Mouse (Mus musculus) left cerebral cortex, postnatal 10 days (tissue): ENCODE results near the gene Msantd2. TPM values are rescaled to one million over a fixed set of nuclear protein-coding genes. Genes with fewer than 3 reads are reported as not detected.

ENCODE experiments used
- DNase-seq, 2 experiments: peaks; one replicate each; pipeline ENCODE4 v3.0.0; 2021 to 2022; ENCODE audit warnings: low spot score in 2 of 2, mixed read lengths in 1 of 2; ENCODE audit errors: extremely low spot score in 1 of 2
- intact Hi-C: fragments of 180-260 bp; cut with DNase I; formaldehyde crosslinking; loops from one replicate; pipeline ENCODE4 v1.15.1; 2025
- total RNA-seq, 2 experiments: library from RNA; stranded (reverse); gene quantifications; 2 replicates each; pipeline ENCODE4 v1.2.3; 2021

Gene Msantd2
- total RNA-seq: 10 to 100 TPM; 21.8 to 24.6 TPM

GRCm38 (mm10) chr9:37488611-37489396 lies at the start of gene Msantd2:
Gene Msantd2 (plus strand): TSS chr9:37489319.
- DNase-seq: peak; percentile 82 to 96
- intact Hi-C loops: loop anchor here (5.0 kb wide), 1 partner anchor 43 kb away; no protein-coding TSS in a partner anchor

DNA sequence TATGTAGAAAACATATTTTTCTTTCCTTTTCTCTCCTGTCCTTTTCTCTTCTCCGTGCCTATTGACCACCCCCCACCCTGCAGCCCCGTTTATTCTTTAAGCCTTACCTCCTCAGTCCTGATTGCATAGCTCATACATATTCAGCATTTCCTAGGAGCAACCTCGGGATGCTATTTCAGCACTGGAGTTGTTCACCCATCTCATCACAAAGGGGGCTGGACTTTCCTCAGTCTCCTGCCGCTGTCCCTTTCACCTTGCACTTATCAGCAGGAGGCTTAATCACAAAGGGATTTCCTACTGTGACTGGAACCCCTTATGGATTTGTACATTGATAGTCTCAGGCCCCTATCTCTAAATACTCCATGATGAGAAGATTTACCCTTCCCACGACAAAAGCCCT lies 36.7 kb upstream of the Msantd2 start:
- no peak for DNase-seq
- intact Hi-C loops: loop anchor here (10.0 kb wide), 1 partner anchor 472 kb away; no protein-coding TSS in a partner anchor

DNA sequence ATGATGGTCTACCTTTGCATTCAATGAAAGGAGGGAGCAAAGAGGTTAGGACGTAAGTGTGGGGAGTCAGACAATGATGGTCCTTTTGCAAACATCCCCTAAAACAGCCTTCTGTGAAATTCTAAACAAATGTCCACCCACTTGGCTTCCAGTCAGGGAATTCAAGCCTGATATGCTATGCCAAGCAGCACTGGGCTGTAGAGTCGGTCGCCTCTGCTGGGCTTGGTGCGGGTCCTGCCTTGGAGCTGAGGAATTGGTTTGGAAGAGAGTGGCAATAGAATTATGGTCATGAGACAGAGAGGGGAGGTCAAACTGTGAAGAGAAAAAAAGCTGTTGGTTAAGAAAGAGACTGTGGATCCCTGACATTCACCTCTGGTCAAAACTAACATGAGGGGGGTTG lies 35.8 kb upstream of the Msantd2 start:
- no peak for DNase-seq
- intact Hi-C loops: loop anchor here (10.0 kb wide), 1 partner anchor 471 kb away; no protein-coding TSS in a partner anchor

GRCm38 (mm10) chr9:37454011-37454492 lies 35.1 kb upstream of the Msantd2 start:
- DNase-seq: no peak
- intact Hi-C loops: loop anchor here (10.0 kb wide), 1 partner anchor 471 kb away; no protein-coding TSS in a partner anchor

GRCm38 (mm10) chr9:37454991-37455390 lies 34.1 kb upstream of the Msantd2 start:
- DNase-seq: no peak
- intact Hi-C loops: loop anchor here (10.0 kb wide), 1 partner anchor 470 kb away; no protein-coding TSS in a partner anchor

DNA sequence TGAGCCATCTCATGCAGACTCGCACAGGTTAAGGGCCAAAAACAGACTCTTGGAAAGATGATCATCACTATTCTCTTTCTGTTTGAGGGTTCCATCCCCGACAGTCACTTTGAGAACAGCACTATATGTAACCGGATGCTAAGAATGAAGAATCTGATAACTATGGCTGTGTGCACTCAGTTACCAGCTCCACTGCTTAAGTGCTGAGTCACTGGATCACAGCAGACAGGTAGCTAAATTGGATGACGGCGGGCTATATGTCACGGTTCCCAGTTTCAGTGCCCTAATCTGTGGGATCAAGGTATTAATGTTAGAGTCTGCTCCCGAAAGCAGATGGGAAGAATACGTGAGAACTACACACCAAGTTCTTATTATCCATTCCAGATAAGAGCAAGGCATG lies 33.3 kb upstream of the Msantd2 start:
- DNase-seq: no peak
- intact Hi-C loops: loop anchor here (2.0 to 10.0 kb wide), 2 partner anchors 161 to 469 kb away; no protein-coding TSS in a partner anchor

GRCm38 (mm10) chr9:37456481-37456910 lies 32.6 kb upstream of the Msantd2 start:
- DNase-seq: peak; percentile 52 to 54
- intact Hi-C loops: loop anchor here (2.0 to 10.0 kb wide), 2 partner anchors 160 to 468 kb away; no protein-coding TSS in a partner anchor

- DNase-seq: no peak
- intact Hi-C loops: loop anchor here (2.0 to 10.0 kb wide), 2 partner anchors 160 to 468 kb away; no protein-coding TSS in a partner anchor
Measured at GRCm38 (mm10) chr9:37457151-37457550, 32.0 kb upstream of the Msantd2 start.

- DNase-seq: no peak
- intact Hi-C loops: loop anchor here (10.0 kb wide), 1 partner anchor 465 kb away; no protein-coding TSS in a partner anchor
Measured at GRCm38 (mm10) chr9:37459665-37460042, 29.5 kb upstream of the Msantd2 start.

DNA sequence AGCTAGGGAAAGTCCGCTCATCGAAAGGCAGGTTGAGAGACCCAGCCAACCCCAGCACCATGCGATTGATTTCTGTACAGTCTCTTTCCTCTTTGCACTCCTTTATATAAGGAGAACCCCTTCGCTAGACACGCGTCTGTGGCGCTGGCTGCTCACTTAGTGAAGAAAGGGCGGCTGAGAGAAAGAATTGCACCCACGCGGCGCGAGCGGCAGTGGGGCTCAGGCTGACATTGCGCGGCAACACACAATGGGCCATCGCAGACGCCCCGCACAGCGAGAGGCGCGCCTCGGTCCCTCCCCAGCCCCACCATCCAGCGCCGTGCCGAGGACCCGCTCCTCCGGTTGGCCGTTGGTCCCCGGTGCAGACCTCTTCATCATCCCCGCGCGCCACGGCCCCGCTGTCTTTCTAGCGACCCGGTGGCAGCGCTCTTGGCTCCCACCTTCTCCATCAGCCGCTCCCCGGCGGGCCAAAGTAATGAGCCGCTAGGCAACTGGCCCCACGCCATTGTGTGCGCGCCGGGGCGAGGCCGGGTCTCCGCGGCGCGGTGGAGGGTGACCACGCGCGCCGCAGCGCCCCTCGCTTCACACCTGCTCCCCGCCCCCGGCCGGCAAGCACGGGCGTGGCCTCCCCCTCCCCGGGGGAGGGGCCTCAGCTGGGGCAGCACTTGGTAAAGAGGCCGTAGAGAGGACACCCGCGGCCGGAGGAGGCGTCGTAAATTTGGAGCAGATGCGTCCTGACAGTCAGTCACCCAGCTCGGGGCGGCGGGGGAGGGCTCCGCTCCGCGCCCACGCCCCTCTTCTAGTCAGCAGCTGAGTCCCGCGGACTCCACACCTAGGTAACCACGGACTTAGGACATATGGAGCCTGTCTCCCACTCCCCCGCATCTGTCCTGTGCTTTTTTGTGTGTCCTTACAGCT lies 28.8 kb upstream of the Msantd2 start:
- intact Hi-C loops: no loop called here

GRCm38 (mm10) chr9:37460961-37461340 lies 28.2 kb upstream of the Msantd2 start:
- no peak for DNase-seq
- intact Hi-C loops: no loop called here

More for the DNA sequence above, 28.8 kb upstream of the Msantd2 start:
- peak in 1 of 2 experiments; percentile 66 for DNase-seq

DNA sequence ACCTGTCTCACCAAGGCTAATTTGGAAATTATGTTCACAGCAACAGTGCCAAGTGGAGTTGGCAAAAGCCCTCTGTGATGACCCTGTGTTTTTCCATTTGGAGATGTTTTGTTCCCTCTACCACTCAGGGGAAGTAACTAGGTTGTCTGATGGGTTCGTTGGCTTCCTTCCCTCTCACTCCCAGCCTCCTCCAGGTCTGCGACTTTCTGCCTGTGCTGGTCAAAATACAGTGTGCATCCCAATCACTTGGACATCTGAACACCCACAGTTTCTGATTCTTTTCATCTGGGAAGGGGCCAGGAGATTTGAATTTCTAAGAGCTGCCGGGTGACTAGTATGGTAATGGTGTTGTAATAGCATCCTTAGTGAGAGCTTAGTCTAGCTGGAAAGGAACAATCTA lies 27.5 kb upstream of the Msantd2 start:
- intact Hi-C loops: no loop called here
- no peak for DNase-seq

- intact Hi-C loops: loop anchor here (2.0 kb wide), 1 partner anchor 82 kb away; no protein-coding TSS in a partner anchor
- peak in 1 of 2 experiments; percentile 46 for DNase-seq
Measured at GRCm38 (mm10) chr9:37462764-37463163, 26.4 kb upstream of the Msantd2 start.

- intact Hi-C loops: no loop called here
Measured at GRCm38 (mm10) chr9:37473611-37474125, 15.5 kb upstream of the Msantd2 start.

DNA sequence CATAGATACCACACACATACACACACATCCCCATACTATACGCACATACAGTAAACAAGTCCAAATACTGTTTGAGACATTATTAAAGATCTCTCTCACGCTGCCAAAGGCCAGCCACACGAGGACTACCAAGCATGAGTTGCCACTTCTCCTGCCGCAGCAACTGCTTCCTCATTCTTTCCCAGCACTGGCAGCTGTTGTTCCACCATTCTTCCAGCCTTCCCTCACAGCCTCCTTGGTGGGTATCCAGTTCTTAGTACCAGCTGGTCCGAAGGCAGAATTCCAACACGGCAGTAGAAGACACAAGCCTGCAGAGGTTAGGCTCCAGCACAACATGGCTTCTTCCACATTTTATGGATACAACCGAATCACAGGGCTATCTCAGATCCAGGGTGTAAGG lies 14.2 kb upstream of the Msantd2 start:
- intact Hi-C loops: no loop called here

More at GRCm38 (mm10) chr9:37473611-37474125, 15.5 kb upstream of the Msantd2 start:
- DNase-seq: no peak

DNA sequence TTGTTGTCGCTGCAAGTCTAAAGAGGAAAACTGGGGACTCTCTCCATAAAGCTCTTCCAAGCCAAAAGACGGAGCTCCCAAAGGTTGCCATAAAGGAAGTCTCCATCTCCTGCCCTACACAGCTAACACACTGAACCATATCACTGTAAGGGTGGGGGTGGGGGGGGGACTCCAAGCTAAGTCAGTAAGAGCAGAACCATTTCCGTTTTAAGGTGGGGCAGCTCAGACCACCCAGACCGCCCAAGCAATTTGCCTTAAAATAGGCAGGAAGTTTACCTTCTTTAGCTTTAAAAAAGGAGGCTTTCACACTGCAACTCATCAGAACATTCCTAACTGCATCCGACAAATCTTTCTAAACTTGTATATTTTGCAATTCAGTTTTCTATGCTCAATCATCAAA lies 4.0 kb upstream of the Msantd2 start:
- DNase-seq: no peak
- intact Hi-C loops: loop anchor here (5.0 kb wide), 1 partner anchor 47 kb away; no protein-coding TSS in a partner anchor

More for the DNA sequence above, 14.2 kb upstream of the Msantd2 start:
- peak in 1 of 2 experiments; percentile 36 for DNase-seq

DNA sequence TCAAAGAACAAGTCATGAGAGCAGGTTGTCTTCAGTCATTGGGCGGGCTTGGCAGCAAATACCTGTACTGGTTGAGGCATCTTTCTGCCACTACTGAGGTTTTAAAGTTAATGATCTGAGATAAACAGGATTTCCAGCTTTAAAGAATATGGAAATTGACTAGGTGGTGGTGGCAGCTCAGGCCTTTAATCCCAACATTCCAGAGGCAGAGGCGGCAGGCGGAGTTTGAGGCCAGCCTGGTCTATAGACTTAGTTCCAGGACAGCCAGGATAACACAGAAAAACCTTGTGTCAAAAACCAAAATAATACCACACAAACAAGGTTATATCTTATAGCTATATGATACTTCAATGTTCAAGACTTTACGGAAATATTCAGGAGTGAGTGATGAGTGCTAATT lies 1.1 kb upstream of the Msantd2 start:
- intact Hi-C loops: loop anchor here (5.0 kb wide), 1 partner anchor 44 kb away; no protein-coding TSS in a partner anchor

DNA sequence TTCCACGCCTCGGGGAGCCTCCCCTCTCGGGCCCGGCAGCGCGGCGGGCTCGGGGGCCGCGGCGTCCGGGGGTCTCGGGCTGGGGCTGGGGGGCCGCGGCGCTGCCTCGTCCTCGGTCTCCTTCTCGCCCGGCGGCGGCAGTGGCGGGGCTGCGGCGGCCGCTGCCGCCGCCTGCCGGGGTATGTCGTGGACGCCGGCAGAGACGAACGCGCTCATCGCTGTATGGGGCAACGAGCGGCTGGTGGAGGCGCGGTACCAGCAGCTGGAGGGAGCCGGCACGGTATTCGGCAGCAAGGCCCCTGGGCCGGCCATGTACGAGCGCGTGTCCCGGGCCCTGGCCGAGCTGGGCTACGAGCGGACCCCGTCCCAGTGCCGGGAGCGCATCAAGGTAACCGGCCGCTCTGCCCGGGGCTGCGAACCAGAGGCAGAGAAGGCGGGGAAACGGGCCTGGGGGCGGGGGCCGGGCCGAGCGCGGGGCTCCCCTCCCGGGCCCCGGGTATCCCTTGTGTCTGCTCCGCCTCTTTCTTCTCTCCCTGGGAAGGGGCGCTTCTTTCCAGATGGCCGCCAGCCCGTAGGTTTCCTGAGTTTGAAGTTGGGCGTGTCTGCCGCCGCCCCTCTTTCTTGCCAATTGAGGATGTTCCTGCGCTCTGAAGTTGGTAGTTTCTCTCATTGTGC lies 464 bp downstream of the Msantd2 start:
- intact Hi-C loops: loop anchor here (5.0 kb wide), 1 partner anchor 43 kb away; no protein-coding TSS in a partner anchor
- peak in 1 of 2 experiments; percentile 62 for DNase-seq

More for the DNA sequence above, 1.1 kb upstream of the Msantd2 start:
- DNase-seq: no peak
